Mouse (Mus musculus): Measurements from ENCODE around the gene Slc25a47. TPM values are rescaled to one million over a fixed set of nuclear protein-coding genes. Genes with fewer than 3 reads are reported as not detected.
"Not testable (repeated sequence)": the region's sequence is repeated elsewhere in the genome, so short reads cannot be mapped to it uniquely, and the experiment has no call there.

Slc25a47 gene
- total RNA-seq, 2 experiments from 2014 or later, result 7.3 to 8.3 TPM

DNA sequence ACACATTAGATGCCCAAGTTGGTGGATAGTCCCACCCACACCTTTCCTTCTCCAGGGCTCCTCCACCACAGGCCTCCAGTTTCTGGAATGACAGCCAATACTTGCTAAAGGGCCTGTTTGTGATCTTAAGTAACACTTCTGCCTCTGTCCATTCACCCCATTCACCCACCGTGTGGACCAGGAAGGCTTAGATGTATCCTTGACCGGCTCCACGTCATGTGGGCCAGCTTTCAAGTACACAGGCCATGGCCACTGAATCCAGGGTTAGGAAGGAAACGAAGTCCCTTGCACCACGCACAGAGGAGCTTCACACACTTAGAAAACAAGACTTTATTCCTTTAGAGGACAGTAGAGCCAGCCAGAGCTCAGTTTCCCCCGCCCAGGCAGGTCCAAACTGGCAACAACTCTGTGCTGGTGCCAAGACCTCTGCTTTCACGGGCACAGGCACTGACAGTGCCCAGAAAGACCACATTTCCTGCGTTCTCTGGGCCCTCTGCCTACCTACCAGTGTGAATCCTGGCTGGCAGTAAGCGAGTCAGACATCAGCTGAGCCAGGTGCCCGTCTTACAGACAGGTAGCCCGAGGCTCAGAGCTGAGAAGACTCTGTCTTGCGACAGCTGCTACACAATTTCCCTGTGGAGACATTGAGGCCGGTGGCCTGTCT is 10.2 kb upstream of the Slc25a47 start:
- intact Hi-C loops (cut with DNase I), result no loop called here
- DNase-seq (ENCODE audit: low spot score in 2 of 2), result no peak

DNA sequence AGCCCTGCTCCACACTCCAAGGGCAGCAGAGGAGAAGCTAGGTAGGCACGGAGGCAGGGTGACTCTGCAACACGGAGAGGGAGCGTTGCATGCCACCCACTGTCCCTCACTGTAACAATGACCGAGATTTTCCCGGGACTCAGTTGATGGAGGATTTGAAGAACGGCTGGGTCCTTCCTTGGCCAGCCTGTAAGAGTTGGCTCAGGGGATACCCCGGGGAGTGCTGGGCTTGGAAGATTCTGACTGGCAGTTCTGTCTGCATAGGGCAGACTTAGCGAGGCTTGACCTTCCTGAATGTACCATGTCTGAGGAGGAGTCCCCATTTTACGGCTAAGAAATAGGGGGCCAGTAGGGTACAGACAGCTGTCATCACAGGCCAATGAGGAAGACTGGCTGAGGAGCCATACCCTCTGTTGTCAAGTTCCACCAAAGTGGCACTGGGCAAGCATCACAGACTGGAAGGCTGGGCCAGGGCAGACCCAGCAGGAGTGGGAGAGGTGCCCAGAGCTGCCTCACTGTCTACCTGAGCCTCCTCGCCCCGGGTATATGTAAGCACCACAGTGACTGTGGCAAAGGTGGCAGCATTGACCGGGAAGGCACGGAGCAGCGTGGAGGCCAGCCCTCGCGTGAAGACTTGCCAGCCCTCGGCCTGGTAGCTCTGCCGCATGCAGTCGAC is 9.4 kb upstream of the Slc25a47 start:
- intact Hi-C loops (cut with DNase I), result no loop called here
- no peak for DNase-seq (ENCODE audit: low spot score in 2 of 2)

DNA sequence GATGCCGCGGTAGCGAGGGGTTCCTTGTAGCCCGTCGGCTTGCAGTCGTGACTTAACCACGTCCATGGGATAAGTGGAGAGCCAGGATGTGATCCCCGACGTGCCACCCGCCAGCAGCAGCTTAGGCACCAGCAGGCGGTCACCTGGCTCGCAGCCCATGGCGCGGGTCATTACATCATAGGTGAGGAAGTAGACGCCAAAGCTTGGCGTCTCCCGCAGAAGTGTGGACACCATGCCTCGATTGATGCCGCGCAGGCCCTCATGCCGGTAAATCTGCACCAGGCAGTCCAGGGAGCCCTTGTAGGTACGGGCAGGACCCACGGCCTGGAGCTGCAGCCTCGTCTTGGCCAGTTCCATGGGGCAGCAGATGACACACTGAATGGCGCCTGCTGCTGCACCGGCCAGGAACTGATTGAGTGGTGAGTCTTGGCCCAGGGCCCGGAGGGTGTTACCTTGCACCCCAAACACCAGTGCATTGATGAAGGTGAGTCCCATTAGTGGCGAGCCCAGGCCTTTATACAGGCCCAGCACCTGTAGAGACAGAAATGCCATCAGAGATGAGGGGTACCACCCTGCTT is 8.8 kb upstream of the Slc25a47 start:
- intact Hi-C loops (cut with DNase I), result no loop called here

DNA sequence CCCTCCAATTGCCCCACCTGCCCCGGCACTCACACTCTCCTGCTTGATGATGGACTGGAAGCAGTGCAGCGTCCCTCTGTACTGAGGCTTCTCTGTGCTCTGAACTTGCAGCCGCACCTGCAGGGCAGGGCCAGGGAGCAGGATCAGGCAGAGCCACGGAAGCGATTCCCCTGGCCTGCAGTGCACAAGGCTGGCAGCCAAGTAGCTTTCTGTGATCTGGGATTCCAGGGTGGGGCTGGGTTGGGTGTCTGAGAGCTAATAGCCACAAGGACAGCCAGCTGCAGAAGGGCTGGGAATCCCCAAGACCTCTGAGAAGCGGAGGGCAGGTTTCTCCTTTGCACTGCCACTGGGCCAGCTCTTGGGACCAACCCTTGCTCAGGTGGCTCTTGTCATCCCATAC is 8.2 kb upstream of the Slc25a47 start:
- intact Hi-C loops (cut with DNase I), result no loop called here

More for the DNA sequence above, 8.8 kb upstream of the Slc25a47 start:
- no peak for DNase-seq (ENCODE audit: low spot score in 2 of 2)

DNA sequence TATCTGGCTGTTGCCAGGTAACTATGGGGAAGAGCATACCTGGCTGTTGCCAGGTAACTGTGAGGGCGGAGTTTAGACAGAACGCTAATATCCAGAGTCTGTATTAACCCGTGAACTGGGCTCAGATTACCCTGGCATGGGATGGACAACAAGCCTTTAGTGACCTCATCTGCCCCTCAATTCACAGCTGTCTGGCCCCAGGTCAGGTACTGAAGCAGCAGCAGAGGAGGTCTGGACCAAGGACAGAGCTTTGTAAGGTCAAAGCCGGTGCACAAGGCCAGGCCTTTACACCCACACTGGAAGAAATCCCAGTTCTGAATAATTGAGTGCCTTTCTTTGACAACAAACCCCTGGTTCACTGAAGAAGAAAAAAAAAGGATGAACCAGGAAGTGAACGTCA is 6.2 kb upstream of the Slc25a47 start:
- intact Hi-C loops (cut with DNase I), result no loop called here
- DNase-seq (ENCODE audit: low spot score in 2 of 2), result no peak

More for the DNA sequence above, 8.2 kb upstream of the Slc25a47 start:
- no peak for DNase-seq (ENCODE audit: low spot score in 2 of 2)

DNA sequence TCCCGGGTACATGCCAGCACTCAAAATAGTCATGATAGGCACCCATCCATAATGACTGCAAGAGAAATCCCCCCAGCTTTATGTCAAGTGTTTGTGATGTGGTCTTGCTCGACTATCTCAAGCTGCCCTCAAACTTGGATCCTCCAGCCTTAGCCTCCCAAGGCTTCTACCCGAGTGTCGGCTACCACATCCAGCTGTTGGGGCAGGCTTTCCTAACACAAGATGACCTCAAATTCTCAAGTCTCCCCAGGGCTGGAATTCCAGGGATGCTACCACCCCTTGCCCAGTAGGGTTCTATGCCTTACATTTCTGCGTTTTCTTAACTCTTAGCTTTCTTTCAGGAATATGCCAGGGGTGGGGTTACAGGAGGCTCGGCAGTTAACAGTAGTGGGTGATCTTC is 5.5 kb upstream of the Slc25a47 start:
- no peak for DNase-seq (ENCODE audit: low spot score in 2 of 2)
- intact Hi-C loops (cut with DNase I), result no loop called here

DNA sequence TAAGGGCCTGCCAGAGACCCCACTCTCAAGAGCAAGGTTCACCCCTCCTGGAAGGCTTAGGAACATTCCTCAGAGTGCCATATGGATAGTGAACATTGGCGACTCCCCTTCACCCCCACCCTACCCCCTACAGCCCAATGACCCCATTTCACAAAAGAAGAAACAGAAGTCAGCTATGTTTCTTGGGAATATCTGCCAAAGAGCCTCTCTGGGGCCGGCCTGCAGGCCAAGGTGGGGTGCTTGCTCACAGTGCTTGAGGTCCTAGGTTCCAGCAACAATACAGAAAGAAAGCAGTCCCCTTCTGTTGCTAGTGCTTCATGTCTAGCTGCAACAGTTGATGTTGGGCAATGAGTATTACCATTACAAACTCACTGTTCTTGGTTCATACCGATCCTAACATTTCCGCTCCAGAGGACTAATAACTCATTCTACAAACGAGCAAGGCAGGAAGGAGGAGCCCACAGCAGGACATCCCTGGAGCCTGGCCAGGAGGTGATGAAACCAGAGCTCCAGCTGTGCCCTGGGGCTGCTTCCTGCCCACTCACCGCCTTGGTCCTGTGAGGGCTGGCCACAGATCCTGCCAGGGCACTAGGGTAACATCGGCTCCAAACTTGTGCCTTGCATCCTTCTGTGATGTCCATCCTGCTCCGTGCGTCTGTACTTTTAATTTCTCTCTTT is 3.7 kb upstream of the Slc25a47 start:
- intact Hi-C loops (cut with DNase I), result no loop called here
- no peak for DNase-seq (ENCODE audit: low spot score in 2 of 2)

DNA sequence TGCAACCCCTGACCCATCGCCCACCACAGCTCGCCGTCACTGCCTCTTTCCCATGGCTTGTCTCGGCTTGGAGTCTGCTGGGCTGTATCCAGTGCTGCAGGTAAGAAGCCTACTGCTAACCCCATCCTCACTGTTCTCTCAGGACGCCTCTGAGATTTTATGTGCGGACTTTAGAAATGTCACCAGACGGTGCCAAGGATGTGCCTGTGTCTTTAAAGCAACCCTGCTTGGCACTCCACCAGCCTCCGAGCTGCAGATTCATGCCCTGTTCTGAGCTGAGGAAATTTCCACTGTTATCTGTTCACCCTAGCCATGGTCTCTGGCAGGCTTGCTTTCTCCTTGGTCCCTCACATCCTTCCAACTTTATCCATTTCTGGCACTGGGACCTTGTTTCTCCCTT is 3.0 kb upstream of the Slc25a47 start:
- no peak for DNase-seq (ENCODE audit: low spot score in 2 of 2)
- intact Hi-C loops (cut with DNase I), result no loop called here

DNA sequence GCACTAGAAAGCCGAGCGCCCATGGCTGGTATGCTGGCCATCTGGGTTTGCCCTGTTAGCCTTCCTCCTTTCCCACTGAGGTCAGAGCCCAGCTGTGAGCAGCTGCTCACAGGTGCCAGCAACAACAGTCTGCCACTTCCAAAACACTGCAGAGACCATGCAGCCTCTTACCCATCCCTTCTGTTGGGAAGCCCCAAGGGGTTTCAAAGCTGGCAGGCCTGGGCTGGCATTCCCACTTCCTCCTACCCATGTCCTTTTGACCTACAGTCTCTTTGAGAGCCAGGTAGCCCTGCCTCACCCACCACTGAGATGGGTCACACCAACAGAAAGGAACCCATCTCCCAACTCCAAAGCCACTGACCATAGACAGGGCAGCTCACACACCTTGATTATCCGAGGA is 2.4 kb upstream of the Slc25a47 start:
- intact Hi-C loops (cut with DNase I), result no loop called here
- DNase-seq (ENCODE audit: low spot score in 2 of 2), result no peak

DNA sequence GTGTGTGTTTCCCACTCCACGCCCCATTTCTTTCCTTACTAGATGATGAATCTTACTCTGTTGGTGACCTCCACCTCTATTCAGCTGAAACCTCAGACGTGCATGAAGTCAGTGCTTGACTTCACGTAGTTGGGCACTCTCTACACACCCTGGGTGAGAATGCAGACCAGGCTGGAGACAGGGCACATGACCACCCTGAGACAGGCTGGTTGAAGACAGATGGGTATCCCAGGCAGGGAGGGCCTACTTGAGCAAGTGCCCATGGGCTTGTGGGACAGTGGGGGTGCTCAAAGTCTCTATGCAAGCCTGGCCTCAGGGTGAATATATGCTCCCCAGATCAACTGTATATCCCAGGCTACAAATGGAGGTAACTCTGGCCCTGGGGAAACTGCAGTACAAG is 1.5 kb upstream of the Slc25a47 start:
- intact Hi-C loops (cut with DNase I), result no loop called here
- no peak for DNase-seq (ENCODE audit: low spot score in 2 of 2)

DNA sequence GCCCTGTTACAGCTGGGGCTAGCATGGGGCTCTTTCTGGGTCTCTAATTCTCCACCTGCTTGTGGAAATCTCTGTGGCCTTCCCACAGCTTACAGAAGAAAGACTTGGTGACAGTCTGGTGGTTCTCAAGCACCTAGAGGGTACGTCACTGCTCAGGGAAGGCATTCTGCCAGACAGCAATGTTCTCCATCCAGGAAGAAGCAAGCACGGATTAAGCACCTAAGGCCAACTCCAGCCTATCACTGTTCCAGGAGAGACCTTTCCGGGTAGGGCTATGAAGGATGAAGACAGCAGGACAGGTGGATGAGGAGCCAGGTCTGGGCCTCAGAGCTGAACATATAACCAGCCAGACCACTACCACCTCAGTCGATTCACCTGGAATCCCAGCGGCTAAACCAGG is 1.1 kb upstream of the Slc25a47 start:
- no peak for DNase-seq (ENCODE audit: low spot score in 2 of 2)
- intact Hi-C loops (cut with DNase I), result no loop called here

DNA sequence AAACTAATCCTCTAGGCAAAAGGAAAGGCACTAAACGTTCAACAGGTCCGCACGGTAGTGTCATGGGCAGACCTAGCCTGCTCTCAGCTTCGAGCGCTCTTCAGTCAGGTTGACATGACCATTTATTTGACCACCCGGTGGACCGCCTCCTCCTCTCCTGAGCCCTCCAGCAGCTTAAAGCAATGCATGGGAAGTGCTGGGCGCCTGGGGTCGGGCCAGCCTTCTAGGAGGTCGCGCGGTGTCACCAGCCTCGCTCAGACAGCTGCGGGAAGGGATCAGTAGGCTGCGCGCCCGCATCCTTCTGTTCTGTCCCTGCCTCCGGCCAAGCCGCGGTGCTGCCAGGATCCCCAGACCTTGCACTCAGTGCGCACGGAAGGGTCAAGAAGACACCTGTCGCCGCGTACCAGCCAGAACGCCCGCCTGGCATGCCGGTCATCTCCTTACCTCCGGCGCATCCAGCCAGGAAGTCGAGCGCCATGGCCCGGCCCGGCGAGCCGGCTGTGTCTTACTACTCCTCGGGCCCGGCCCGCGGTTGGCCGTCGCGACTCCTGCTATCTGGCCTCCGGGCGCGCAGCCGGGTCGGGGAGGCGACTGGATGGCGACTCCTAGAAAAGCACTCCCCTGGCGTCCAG is 522 bp upstream of the Slc25a47 start:
- intact Hi-C loops (cut with DNase I), result no loop called here

DNA sequence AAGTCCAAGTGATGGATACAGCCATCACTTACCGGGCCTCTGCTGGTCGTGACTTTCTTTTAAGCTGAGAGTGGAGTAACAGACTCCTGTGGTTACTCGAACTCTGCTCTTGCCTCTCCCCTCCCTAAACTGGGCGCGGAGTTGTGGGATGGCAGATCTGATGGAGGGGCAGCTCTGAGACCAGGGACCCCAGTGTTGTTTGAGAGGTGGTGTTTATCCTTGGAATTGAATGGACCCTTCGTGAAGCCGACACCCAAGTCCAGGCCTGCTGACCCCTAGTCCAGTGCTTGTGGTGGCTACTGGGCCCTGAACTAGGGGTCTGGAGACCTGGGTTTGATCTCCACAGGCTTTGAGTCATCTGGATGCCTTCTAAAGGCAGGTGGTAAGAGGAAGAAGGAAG is 876 bp downstream of the Slc25a47 start:
- no peak for DNase-seq (ENCODE audit: low spot score in 2 of 2)
- intact Hi-C loops (cut with DNase I), result loop anchor here (2.0 kb wide), 1 partner anchor 42 kb away; no protein-coding TSS in a partner anchor

More for the DNA sequence above, 522 bp upstream of the Slc25a47 start:
- no peak for DNase-seq (ENCODE audit: low spot score in 2 of 2)

DNA sequence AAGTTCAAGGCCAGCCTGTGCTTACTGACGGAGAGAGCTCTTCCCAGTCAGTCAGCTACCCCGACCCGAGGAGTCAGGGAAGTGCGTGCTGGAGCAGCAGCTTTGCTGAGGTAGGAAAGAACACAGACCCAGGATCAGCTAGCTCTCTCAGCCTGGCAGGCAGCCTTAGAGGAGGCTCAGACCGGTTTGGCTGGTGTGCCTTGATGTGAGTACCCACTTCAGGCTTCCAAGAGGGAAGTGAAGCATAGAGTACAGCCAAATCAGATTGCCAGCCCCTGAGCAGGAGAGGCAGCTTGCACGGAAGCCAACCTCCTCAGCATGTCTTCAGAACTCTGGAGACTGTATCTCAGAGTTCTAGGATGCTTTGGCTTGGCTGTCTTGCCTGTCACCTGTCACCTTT is 5.3 kb downstream of the Slc25a47 start:
- intact Hi-C loops (cut with DNase I), result no loop called here
- DNase-seq (ENCODE audit: low spot score in 2 of 2), result no peak

DNA sequence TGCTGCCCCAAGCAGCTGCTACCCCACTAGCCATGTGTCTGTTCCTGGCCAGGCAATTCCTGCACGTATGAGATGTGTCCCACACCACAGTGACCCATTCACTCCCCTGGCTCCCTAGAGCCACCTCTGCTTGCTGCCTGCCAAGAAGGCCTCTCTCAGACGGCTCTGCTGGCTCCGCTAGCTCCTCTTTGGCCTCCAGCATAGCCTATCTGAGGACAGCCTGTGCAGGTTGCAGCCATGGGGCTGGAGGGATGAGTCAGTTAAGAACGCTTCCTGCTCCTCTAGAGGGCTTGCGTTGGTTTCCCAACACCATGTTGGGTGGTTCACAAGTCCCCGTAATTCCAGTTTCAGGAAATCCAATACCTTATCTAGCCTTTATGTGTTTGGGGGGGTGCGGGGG is 6.8 kb downstream of the Slc25a47 start:
- DNase-seq (ENCODE audit: low spot score in 2 of 2), result no peak
- intact Hi-C loops (cut with DNase I), result no loop called here

DNA sequence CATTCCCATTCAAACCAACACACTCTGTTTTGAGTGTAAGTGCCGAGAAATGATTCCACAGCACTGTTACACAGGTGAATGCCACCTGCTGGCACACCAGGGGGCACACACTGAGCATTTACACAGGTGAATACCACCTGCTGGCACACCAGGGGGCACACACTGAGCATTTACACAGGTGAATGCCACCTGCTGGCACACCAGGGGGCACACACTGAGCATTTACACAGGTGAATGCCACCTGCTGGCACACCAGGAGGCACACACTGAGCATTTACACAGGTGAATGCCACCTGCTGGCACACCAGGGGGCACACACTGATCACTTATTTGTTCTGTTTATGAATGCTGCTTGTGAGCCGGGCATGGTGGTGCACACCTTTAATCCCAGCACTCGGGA is 12.2 kb downstream of the Slc25a47 start:
- intact Hi-C loops (cut with DNase I); DNase-seq (ENCODE audit: low spot score in 2 of 2): not testable (repeated sequence)

DNA sequence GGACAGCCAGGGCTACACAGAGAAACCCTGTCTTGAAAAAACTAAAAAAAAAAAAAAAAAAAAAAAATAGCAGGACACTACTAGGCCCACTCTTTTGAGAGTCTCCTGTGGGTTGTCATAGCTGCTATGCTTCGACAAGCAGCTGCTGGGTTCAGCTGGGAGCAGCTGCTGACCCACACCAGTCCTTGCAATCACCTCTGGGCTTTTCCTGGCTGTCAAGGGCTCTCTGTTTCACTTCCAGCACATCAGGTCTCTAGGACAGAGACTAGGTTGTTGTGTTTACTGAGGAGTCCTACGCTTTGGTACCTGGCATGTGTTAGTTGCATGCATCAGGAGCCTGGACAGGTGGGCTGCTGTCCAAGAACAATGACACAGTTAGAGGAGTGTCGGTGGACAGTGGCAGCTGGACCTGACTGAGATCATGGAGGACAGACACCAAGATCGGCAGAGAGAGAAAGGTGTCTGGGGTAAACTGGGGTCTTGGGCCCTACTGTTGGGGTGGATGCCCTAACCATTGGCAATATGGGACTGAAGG is 13.7 kb downstream of the Slc25a47 start:
- intact Hi-C loops (cut with DNase I), result no loop called here

DNA sequence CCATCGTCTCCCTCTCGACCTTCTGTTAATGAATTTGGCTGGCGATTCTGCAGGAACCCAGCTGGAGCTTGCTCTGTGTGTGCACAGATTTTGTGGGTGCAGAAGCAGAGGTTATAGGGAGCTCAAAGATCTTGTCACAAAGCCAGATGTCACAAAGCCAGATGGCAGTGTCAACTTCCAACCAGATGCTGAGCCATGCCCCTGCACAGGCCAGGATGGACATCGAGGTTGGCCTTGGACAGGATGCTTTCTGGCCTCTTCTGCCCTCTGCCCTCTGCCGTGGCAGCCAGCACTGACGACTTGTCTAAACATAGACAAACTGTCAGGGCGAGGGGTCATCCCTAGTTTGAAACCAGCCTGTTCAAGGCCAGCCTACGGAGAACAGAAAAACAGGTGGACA is 14.3 kb downstream of the Slc25a47 start:
- intact Hi-C loops (cut with DNase I), result no loop called here
- DNase-seq (ENCODE audit: low spot score in 2 of 2), result no peak

More for the DNA sequence above, 13.7 kb downstream of the Slc25a47 start:
- DNase-seq (ENCODE audit: low spot score in 2 of 2), result no peak

DNA sequence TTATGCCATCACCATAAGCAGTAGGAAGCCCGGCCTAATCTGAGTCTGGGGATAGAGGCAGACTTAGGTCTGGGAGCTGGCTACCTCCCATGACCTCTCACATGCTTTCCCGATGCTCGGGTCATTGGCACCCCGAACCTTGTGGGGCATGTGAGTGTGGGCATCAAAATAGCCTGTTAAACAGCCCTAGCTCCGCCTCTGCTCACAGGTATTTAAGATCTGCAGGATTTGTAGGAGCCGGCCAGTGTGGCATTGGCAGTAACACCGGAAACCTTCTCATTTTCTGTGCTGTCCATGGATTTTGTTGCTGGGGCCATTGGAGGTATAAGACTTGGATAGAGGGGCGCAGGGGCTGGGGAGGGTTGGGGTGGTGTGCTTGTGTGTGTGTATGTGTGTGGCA is 15.0 kb downstream of the Slc25a47 start:
- no peak for DNase-seq (ENCODE audit: low spot score in 2 of 2)
- intact Hi-C loops (cut with DNase I), result no loop called here

DNA sequence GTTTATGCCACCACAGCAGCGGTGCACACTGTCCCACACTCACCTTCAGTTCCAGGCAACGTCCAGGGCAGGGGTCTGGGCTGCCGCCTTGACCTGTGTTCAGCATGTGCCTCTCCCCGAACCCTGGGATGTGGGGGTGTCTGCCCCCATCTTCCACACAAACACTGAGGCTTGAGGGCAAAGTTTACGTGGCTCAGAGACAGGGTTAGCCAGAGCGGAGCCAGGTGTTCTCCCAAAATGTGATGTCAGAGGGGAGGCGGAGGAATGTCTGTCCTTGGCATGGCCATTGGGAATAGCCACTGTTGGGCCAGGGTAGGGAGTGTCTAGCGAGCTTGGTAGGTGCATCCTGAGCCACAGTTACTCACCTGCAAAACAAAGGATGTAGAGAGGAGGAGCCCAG is 17.0 kb downstream of the Slc25a47 start:
- intact Hi-C loops (cut with DNase I), result no loop called here
- no peak for DNase-seq (ENCODE audit: low spot score in 2 of 2)
